Mouse (Mus musculus) ES-E14 (cell line): ENCODE measurements around the gene Lrrc51.
A peak's percentile ranks its signal among the peaks of the same experiment; 100 is the strongest.

ENCODE experiments used
- CHD2 ChIP-seq: IDR thresholded peaks from 2 replicates; pipeline ENCODE4 v1.6.1; 2014; ENCODE audit warnings: mild to moderate bottlenecking, low read depth, low read length, inconsistent platforms
- HCFC1 ChIP-seq: IDR thresholded peaks from 2 replicates; pipeline ENCODE4 v1.6.1; 2012; ENCODE audit warnings: low read length, inconsistent platforms, borderline replicate concordance; ENCODE audit not compliant: insufficient read depth
- MAFK ChIP-seq: IDR thresholded peaks from 2 replicates; pipeline ENCODE4 v1.6.1; 2014; ENCODE audit warnings: mild to moderate bottlenecking, low read depth, low read length, inconsistent platforms; ENCODE audit not compliant: insufficient read depth
- ZC3H11A ChIP-seq: IDR thresholded peaks from 2 replicates; pipeline ENCODE4 v1.6.1; 2012; ENCODE audit warnings: low read depth, mild to moderate bottlenecking, inconsistent platforms, low read length, borderline replicate concordance
- ZNF384 ChIP-seq: IDR thresholded peaks from 2 replicates; pipeline ENCODE4 v1.6.1; 2012; ENCODE audit warnings: low read depth, low read length, inconsistent platforms

DNA sequence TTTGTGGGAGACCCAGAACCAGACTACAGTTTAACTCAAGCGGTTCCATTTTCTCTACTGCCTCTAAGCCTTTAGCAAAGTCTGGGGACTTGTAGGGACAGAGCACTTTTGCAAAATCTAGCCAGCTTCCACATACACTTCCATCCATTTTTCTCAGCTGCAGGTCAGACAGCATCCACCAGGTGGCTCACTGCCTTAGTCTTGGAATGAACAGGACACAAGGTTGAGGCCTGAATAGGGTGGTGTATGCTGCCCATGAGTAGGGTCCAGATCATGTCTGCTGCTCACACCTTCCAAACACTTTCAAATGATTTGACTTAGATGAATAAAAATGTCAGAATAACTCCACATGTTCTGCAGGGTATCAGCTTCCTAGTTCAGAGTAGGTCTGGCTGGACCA, 15.6 kb downstream of the Lrrc51 start:
- TF ChIP-seq MAFK = no peak
- no peak for TF ChIP-seq ZNF384
- 0 out of 2 replicates have a peak, but pooled peaks have one; percentile 31 for TF ChIP-seq ZC3H11A
- no peak for TF ChIP-seq HCFC1
- no peak for TF ChIP-seq CHD2
